Mouse (Mus musculus) neural tube, embryonic 10.5 days (tissue): Measurements from ENCODE around the gene Olfr482.

ENCODE experiments used
- DNase-seq: peaks from one replicate; pipeline ENCODE4 v3.0.0-alpha.2; 2017; ENCODE audit warnings: low spot score; ENCODE audit errors: extremely low spot score

Gene Olfr482

GRCm38 (mm10) chr7:108097486-108097885, at the start of gene Olfr482:
TSS of gene Olfr482 (minus strand) at chr7:108097586.
- no peak for DNase-seq

- no peak for DNase-seq
Measured at GRCm38 (mm10) chr7:108127349-108127748, 30.0 kb upstream of the Olfr482 start, which contains the start of gene Olfr484. TSS of gene Olfr484 (minus strand) at chr7:108127449.

DNA sequence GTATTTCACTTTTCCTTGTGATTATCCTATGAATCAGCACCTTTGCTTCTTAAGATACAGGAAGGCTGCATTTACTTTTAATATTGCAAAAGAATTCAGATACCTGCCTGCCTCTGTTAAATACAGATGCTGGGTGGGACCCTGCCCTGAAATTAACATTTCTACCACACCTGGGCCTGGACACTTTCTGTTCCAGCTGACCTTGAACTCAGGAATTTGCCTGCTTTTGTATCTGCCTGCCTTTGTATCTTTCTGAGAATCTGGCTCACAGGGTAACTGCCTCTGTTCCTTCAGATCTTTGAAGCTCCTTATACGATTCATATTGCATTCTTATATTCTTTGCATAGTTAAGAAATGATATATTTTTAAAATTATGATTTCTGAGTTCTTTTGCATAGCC, 24.0 kb upstream of the Olfr482 start:
- DNase-seq, result no peak

GRCm38 (mm10) chr7:108120681-108121080, 23.3 kb upstream of the Olfr482 start:
- DNase-seq, result no peak

GRCm38 (mm10) chr7:108100549-108100948, 3.2 kb upstream of the Olfr482 start, which contains the start of gene Olfr483:
TSS of gene Olfr483 (plus strand) at chr7:108100849.
- no peak for DNase-seq

GRCm38 (mm10) chr7:108079555-108079954, 17.8 kb downstream of the Olfr482 start, which contains the start of gene Olfr481:
TSS of gene Olfr481 (plus strand) at chr7:108079855.
- DNase-seq, result no peak

- DNase-seq, result no peak
Measured at GRCm38 (mm10) chr7:108067246-108067645, 30.1 kb downstream of the Olfr482 start, which contains the start of gene Olfr480. TSS of gene Olfr480 (minus strand) at chr7:108067346.

DNA sequence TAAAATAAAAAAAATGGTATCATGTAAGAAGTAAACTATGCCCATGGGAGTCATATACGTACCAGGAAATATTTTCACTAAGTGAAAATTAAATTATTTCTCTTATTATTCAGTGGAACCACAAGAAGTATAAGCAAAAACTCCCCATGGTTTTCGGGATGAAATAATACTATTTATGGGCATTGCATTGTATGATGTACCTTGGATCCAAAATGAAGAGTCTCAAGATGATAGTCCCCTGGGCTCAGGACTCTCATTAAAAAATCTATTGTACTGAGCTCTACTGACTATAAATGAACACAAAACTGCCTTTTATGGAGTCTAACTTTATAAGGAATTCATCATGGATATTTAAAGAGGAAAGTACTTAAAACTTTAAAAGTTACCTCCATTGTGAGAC, 47.0 kb downstream of the Olfr482 start, which contains the start of gene Olfr479:
Gene Olfr479, plus strand, starts transcription at position 301 of the 400 bp plus-strand sequence.
- DNase-seq, result no peak
